Mouse (Mus musculus) myocyte (in vitro differentiated cells): Measurements from ENCODE around the gene Smpdl3b.

Experiments
- E2F4 ChIP-seq: IDR thresholded peaks from one replicate; pipeline ENCODE4 v1.6.1; 2011; ENCODE audit warnings: mild to moderate bottlenecking, control low read depth, moderate library complexity; ENCODE audit not compliant: insufficient read depth
- MAX ChIP-seq: IDR thresholded peaks from one replicate; pipeline ENCODE4 v1.6.1; 2011; ENCODE audit warnings: low read depth, mild to moderate bottlenecking, control low read depth
- MYOD1 ChIP-seq, 3 experiments: IDR thresholded peaks; one replicate each; pipeline ENCODE4 v1.6.1; 2011; ENCODE audit warnings: control low read depth in 2 of 3, low read depth in 2 of 3, mild to moderate bottlenecking in 2 of 3, moderate library complexity in 1 of 3; ENCODE audit not compliant: insufficient read length in 2 of 3, control insufficient read depth in 1 of 3
- MYOG ChIP-seq, 3 experiments: IDR thresholded peaks; one replicate each; pipeline ENCODE4 v1.6.1; 2011; ENCODE audit warnings: control low read depth in 2 of 3, low read depth in 2 of 3, mild to moderate bottlenecking in 2 of 3; ENCODE audit not compliant: insufficient read length in 2 of 3, control insufficient read depth in 1 of 3, insufficient read depth in 1 of 3
- POLR2A ChIP-seq: IDR thresholded peaks from one replicate; pipeline ENCODE4 v1.6.1; 2011; ENCODE audit warnings: low read depth, mild to moderate bottlenecking, control low read depth, moderate library complexity; ENCODE audit not compliant: insufficient read length
- REST ChIP-seq: IDR thresholded peaks from one replicate; pipeline ENCODE4 v1.6.1; 2011; ENCODE audit warnings: mild to moderate bottlenecking, control low read depth, moderate library complexity; ENCODE audit not compliant: insufficient read depth, insufficient read length
- SRF ChIP-seq: IDR thresholded peaks from one replicate; pipeline ENCODE4 v1.6.1; 2011; ENCODE audit warnings: low read depth; ENCODE audit not compliant: control insufficient read depth, insufficient read length
- TCF12 ChIP-seq: IDR thresholded peaks from one replicate; pipeline ENCODE4 v1.6.1; 2011; ENCODE audit warnings: mild to moderate bottlenecking, control low read depth; ENCODE audit not compliant: poor library complexity, insufficient read depth, severe bottlenecking
- USF1 ChIP-seq: IDR thresholded peaks from one replicate; pipeline ENCODE4 v1.6.1; 2011; ENCODE audit warnings: low read depth, mild to moderate bottlenecking, control low read depth, moderate library complexity

DNA sequence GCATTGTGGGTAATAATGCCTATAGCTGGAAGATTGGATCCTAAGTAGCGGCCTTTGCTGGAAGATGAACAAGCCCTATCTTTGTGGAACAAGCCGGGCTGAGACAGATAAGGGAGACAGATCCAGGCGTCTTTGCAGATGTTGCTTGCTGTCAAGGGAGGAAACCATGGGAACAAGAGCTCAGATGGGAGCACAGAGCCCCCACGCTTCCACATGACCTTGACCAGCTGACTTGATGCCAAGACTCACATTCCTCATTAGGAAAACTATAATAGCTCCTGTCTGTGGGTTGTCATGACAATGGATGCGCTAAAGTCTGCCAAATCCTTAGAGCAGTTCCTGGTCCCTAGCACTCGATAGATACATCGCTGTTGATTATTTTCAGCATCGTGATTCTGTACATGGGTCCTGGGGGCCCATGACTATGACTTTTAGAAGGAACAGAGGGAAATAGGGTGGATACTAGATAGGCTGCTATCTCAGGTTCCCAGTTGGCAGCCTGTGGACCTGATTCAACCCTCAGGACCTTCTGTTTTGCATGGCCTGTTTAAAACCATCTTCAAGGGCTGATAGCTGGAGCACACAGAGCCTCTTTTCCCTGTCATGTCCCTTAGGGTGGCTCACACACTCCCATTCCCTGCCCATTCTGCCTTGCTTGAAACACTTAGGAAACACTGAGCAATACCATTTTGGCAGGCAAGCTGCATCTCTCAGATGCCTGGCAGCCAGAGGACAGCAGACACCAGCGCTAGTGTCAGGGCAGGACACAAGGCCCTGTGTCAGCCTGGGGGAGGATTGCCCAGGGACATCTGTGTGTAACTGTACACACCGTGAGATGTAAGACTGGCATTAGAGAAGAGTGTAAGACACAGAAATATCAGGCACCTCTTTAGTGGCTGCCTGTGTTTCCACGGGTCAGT lies 12.8 kb downstream of the Smpdl3b start:
- no peak for TF ChIP-seq REST
- TF ChIP-seq MAX = no peak
- TF ChIP-seq MYOD1 (IDR thresholded peaks at IDR 0.05; ENCODE audit: control insufficient read depth in 1 of 3, insufficient read length in 2 of 3, low read depth in 2 of 3) = no peak
- no peak for TF ChIP-seq POLR2A
- TF ChIP-seq USF1 = no peak
- TF ChIP-seq TCF12 = no peak
- TF ChIP-seq E2F4 = no peak
- peak in 1 of 3 experiments; percentile 3 for TF ChIP-seq MYOG (IDR thresholded peaks at IDR 0.05; ENCODE audit: control insufficient read depth in 1 of 3, insufficient read depth in 1 of 3, insufficient read length in 2 of 3, low read depth in 2 of 3)
- TF ChIP-seq SRF = no peak
